Mouse (Mus musculus) heart, adult 18-20 months (tissue): Measurements from ENCODE around the gene Nemp1. TPM values are rescaled to one million over a fixed set of nuclear protein-coding genes. Genes with fewer than 3 reads are reported as not detected.

Experiments used
- total RNA-seq, 2 experiments: library from RNA; stranded (reverse); gene quantifications; 2 replicates each; pipeline ENCODE4 v1.2.3; 2021

Nemp1 gene
- total RNA-seq, 2 experiments from 2014 or later: 3.6 to 3.8 TPM

Other genes starting within 250 kb of the Nemp1 start
- under 1 TPM; 0.37 to 0.54 TPM for gene Stac3, start 165.2 kb upstream of the Nemp1 start, total RNA-seq
- 10 to 100 TPM; 23.9 to 27.0 TPM for gene Ndufa4l2, start 151.9 kb upstream of the Nemp1 start, total RNA-seq
- gene Shmt2, start 144.5 kb upstream of the Nemp1 start, total RNA-seq: 10 to 100 TPM; 39.3 to 44.7 TPM
- under 1 TPM; 0.35 to 0.39 TPM for gene Nxph4, start 132.3 kb upstream of the Nemp1 start, total RNA-seq
- gene Lrp1, start 45.8 kb upstream of the Nemp1 start, total RNA-seq: 10 to 100 TPM; 65.2 to 69.7 TPM
- 10 to 100 TPM; 45.2 to 45.7 TPM for gene Stat6, start 23.9 kb upstream of the Nemp1 start, total RNA-seq
- gene Nab2, start 1.7 kb downstream of the Nemp1 start, total RNA-seq: 1 to 10 TPM; 4.8 to 5.3 TPM
- under 1 TPM in 1 of 2 experiments, not detected in 1; 0.08 TPM for gene Myo1a, start 38.3 kb downstream of the Nemp1 start, total RNA-seq
- not detected for gene Tac2, start 57.6 kb downstream of the Nemp1 start, total RNA-seq
- 1 to 10 TPM; 6.8 to 7.6 TPM for gene Zbtb39, start 72.6 kb downstream of the Nemp1 start, total RNA-seq
- 1 to 10 TPM; 3.3 to 3.5 TPM for gene Gpr182, start 84.8 kb downstream of the Nemp1 start, total RNA-seq
- under 1 TPM; 0.07 to 0.10 TPM for gene Rdh1, start 92.8 kb downstream of the Nemp1 start, total RNA-seq
- gene Rdh16f1, start 92.9 kb downstream of the Nemp1 start, total RNA-seq: under 1 TPM in 1 of 2 experiments, not detected in 1; 0.10 TPM
- gene Rdh9, start 109.5 kb downstream of the Nemp1 start, total RNA-seq: not detected
- under 1 TPM in 1 of 2 experiments, not detected in 1; 0.10 TPM for gene Rdh16, start 134.3 kb downstream of the Nemp1 start, total RNA-seq
- not detected for gene Rdh19, start 183.0 kb downstream of the Nemp1 start, total RNA-seq
- gene Rdh16f2, start 199.6 kb downstream of the Nemp1 start, total RNA-seq: not detected
- not detected for gene Rdh7, start 221.9 kb downstream of the Nemp1 start, total RNA-seq
- gene Sdr9c7, start 231.6 kb downstream of the Nemp1 start, total RNA-seq: not detected